Mouse (Mus musculus) heart, postnatal 0 days (tissue): Measurements from ENCODE around the gene Adipoq.

ENCODE experiments used
- CTCF ChIP-seq: IDR thresholded peaks from 2 replicates; pipeline ENCODE4 v1.5.1; 2016; ENCODE audit warnings: antibody characterized with exemption, control low read depth, low read depth
- EP300 ChIP-seq: IDR thresholded peaks from 2 replicates; pipeline ENCODE4 v1.6.1; 2016; ENCODE audit warnings: antibody characterized with exemption, low read depth

- TF ChIP-seq CTCF (no peak), EP300 (no peak)
Measured at GRCm38 (mm10) chr16:23127311-23127672, 19.0 kb upstream of the Adipoq start.
